Comparison of ENCODE assay signal across 28 mouse cellular contexts in the genomic region with DNA sequence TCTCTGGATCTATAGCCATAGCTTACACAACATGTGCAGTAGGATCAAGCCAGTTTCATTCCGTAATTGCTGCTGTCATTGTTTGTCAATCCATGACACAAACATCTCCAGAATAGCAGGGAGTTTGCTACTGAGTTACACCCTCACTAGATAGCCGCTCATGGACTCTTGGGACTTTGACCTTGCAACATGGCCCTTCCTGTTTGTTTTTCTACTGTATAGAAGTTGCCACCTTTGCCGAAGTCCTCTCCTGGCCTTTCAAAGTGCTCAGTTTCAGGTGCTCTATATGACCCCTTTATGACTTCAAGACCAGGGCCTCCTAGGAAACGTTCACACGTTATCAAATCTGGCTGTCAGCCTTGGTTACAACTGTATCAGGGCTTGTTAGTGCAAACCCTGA.
DNase-seq lines count a peak whose midpoint lies in the region; ATAC-seq and TF ChIP-seq lines count a peak whose summit lies in the region.
"Had no signal": no experiment of that assay in that cellular context is flagged by ENCODE, and none has a peak within 500 bp of the region (broad histone marks: within the 10 kb centered on the region; RNA-seq: fewer than 3 reads in every experiment).

No protein-coding gene starts in this region.

- DNase-seq in liver, adult 2 months (ENCODE audit: extremely low read depth, low read depth, low spot score), result peak; percentile 12
- DNase-seq in liver, embryonic 11.5 days (ENCODE audit: low spot score), result no peak
- DNase-seq in midbrain, embryonic 11.5 days (ENCODE audit: low spot score, missing footprints), result peak; percentile 84
- DNase-seq in adrenal gland, postnatal 14 days, result no peak
- DNase-seq: adrenal gland, adult 8-10 months; adrenal gland, postnatal 25 days; B cell, adult 2 months; cerebellum, adult 11 months; cerebellum, adult 18-20 months; cerebellum, adult 8-10 months; cerebellum, adult 9-11 months; cerebellum, postnatal 14 days; cerebellum, postnatal 36 days; embryo, embryonic 11 days had no signal

- H3K9ac ChIP-seq in liver, adult 2 months (ENCODE audit: low read depth, low read length), result no peak overlapping the region
- H3K9ac ChIP-seq in liver, embryonic 11.5 days (ENCODE audit: low read depth, low read length), result no peak overlapping the region
- no peak overlapping the region for H3K9ac ChIP-seq in midbrain, embryonic 11.5 days (ENCODE audit: low read length)
- H3K9ac ChIP-seq in midbrain, embryonic 13.5 days (replicated peaks), result no peak overlapping the region
- no peak overlapping the region for H3K9ac ChIP-seq in intestine, postnatal 0 days (ENCODE audit: low read depth, low read length)
- H3K9ac ChIP-seq: embryonic facial prominence, embryonic 13.5 days; embryonic facial prominence, embryonic 15.5 days; forebrain, embryonic 12.5 days had no signal

- H3K36me3 ChIP-seq in liver, adult 2 months (ENCODE audit: control insufficient read depth, insufficient read depth, low read length), result no peaks in the 10 kb centered on the region
- H3K36me3 ChIP-seq in liver, embryonic 11.5 days (ENCODE audit: control insufficient read depth, insufficient read depth, low read length), result no peaks in the 10 kb centered on the region
- no peaks in the 10 kb centered on the region for H3K36me3 ChIP-seq in midbrain, embryonic 11.5 days (ENCODE audit: control insufficient read depth, insufficient read depth, low read length)
- no peaks in the 10 kb centered on the region for H3K36me3 ChIP-seq in midbrain, embryonic 13.5 days
- no peaks in the 10 kb centered on the region for H3K36me3 ChIP-seq in intestine, postnatal 0 days (ENCODE audit: control insufficient read depth, insufficient read depth)
- H3K36me3 ChIP-seq: embryonic facial prominence, embryonic 13.5 days; embryonic facial prominence, embryonic 15.5 days; forebrain, embryonic 10.5 days; forebrain, embryonic 12.5 days; G1E had no signal

- no peak overlapping the region for H3K4me3 ChIP-seq in liver, adult 2 months (ENCODE audit: insufficient read depth, low read depth, low read length)
- H3K4me3 ChIP-seq in liver, embryonic 11.5 days (ENCODE audit: low read depth, low read length), result no peak overlapping the region
- no peak overlapping the region for H3K4me3 ChIP-seq in midbrain, embryonic 11.5 days (ENCODE audit: low read depth, low read length)
- H3K4me3 ChIP-seq in midbrain, embryonic 13.5 days (replicated peaks), result no peak overlapping the region
- no peak overlapping the region for H3K4me3 ChIP-seq in intestine, postnatal 0 days (ENCODE audit: low read depth, low read length)
- H3K4me3 ChIP-seq: embryonic facial prominence, embryonic 13.5 days; embryonic facial prominence, embryonic 15.5 days; erythroblast, embryonic 14.5 days; forebrain, embryonic 10.5 days; forebrain, embryonic 12.5 days had no signal

- H3K79me2 ChIP-seq in liver, adult 2 months (ENCODE audit: control insufficient read depth, insufficient read depth, low read length), result no peaks in the 10 kb centered on the region

- H3K4me2 ChIP-seq in liver, embryonic 11.5 days, result no peak overlapping the region
- H3K4me2 ChIP-seq in midbrain, embryonic 11.5 days, result no peak overlapping the region
- no peak overlapping the region for H3K4me2 ChIP-seq in midbrain, embryonic 13.5 days (replicated peaks)
- no peak overlapping the region for H3K4me2 ChIP-seq in intestine, postnatal 0 days (replicated peaks; ENCODE audit: low read depth)
- H3K4me2 ChIP-seq: embryonic facial prominence, embryonic 13.5 days; embryonic facial prominence, embryonic 15.5 days; forebrain, embryonic 12.5 days had no signal

- ATAC-seq in liver, embryonic 11.5 days (replicated peaks; ENCODE audit: low FRiP score), result no peak
- ATAC-seq in midbrain, embryonic 11.5 days (ENCODE audit: low FRiP score), result no peak
- no peak for ATAC-seq in midbrain, embryonic 13.5 days
- peak; percentile 83 for ATAC-seq in intestine, postnatal 0 days
- ATAC-seq: activated CD4-positive, CD25-positive, alpha-beta regulatory T cell, adult 4 months; CD4-positive, CD25-positive, alpha-beta regulatory T cell, adult 4 months; forebrain, embryonic 14.5 days; forebrain, embryonic 16.5 days; Patski had no signal

- TF ChIP-seq POLR2A in liver, adult 2 months (IDR thresholded peaks at IDR 0.05; ENCODE audit: extremely low read depth, insufficient read depth, low read length), result no peak

- no peaks in the 10 kb centered on the region for H3K4me1 ChIP-seq in liver, adult 2 months (ENCODE audit: control insufficient read depth, insufficient read depth, low read length)
- no peaks in the 10 kb centered on the region for H3K4me1 ChIP-seq in liver, embryonic 11.5 days (replicated peaks; ENCODE audit: control insufficient read depth, insufficient read depth, low read length)
- H3K4me1 ChIP-seq in midbrain, embryonic 11.5 days (ENCODE audit: control insufficient read depth, insufficient read depth, low read length), result no peaks in the 10 kb centered on the region
- H3K4me1 ChIP-seq in midbrain, embryonic 13.5 days (replicated peaks), result no peaks in the 10 kb centered on the region
- no peaks in the 10 kb centered on the region for H3K4me1 ChIP-seq in intestine, postnatal 0 days (replicated peaks; ENCODE audit: control insufficient read depth, insufficient read depth, low read length)
- H3K4me1 ChIP-seq: embryonic facial prominence, embryonic 13.5 days; embryonic facial prominence, embryonic 15.5 days; forebrain, embryonic 10.5 days; forebrain, embryonic 12.5 days had no signal

- no peaks in the 10 kb centered on the region for H3K27me3 ChIP-seq in liver, adult 2 months (ENCODE audit: control insufficient read depth, insufficient read depth, low read length)
- H3K27me3 ChIP-seq in liver, embryonic 11.5 days (replicated peaks; ENCODE audit: control insufficient read depth, insufficient read depth, low read length), result no peaks in the 10 kb centered on the region
- no peaks in the 10 kb centered on the region for H3K27me3 ChIP-seq in midbrain, embryonic 11.5 days (ENCODE audit: control insufficient read depth, insufficient read depth, low read length)
- no peaks in the 10 kb centered on the region for H3K27me3 ChIP-seq in midbrain, embryonic 13.5 days
- no peaks in the 10 kb centered on the region for H3K27me3 ChIP-seq in intestine, postnatal 0 days (replicated peaks; ENCODE audit: control insufficient read depth, insufficient read depth, low read length)
- H3K27me3 ChIP-seq: CH12.LX; embryonic facial prominence, embryonic 13.5 days; embryonic facial prominence, embryonic 15.5 days; forebrain, embryonic 12.5 days; Patski had no signal

- no peak overlapping the region for H3K27ac ChIP-seq in liver, adult 2 months (replicated peaks; ENCODE audit: insufficient read depth, low read depth, low read length)
- no peak overlapping the region for H3K27ac ChIP-seq in liver, embryonic 11.5 days (ENCODE audit: low read depth, low read length)
- no peak overlapping the region for H3K27ac ChIP-seq in midbrain, embryonic 11.5 days (ENCODE audit: low read depth, low read length)
- no peak overlapping the region for H3K27ac ChIP-seq in midbrain, embryonic 13.5 days
- H3K27ac ChIP-seq in intestine, postnatal 0 days (ENCODE audit: low read depth, low read length), result no peak overlapping the region
- H3K27ac ChIP-seq: embryonic facial prominence, embryonic 13.5 days; embryonic facial prominence, embryonic 15.5 days; forebrain, embryonic 10.5 days; forebrain, embryonic 12.5 days had no signal

- TF ChIP-seq CTCF in liver, adult 2 months (IDR thresholded peaks at IDR 0.05; ENCODE audit: low read depth, low read length), result no peak
- TF ChIP-seq CTCF in intestine, postnatal 0 days (IDR thresholded peaks at IDR 0.05; ENCODE audit: low read depth), result no peak

- H3K9me3 ChIP-seq in liver, embryonic 11.5 days (ENCODE audit: control insufficient read depth, low read length), result no peaks in the 10 kb centered on the region
- H3K9me3 ChIP-seq in midbrain, embryonic 11.5 days (ENCODE audit: control insufficient read depth, low read length), result no peaks in the 10 kb centered on the region
- H3K9me3 ChIP-seq in midbrain, embryonic 13.5 days, result no peaks in the 10 kb centered on the region
- H3K9me3 ChIP-seq in intestine, postnatal 0 days (ENCODE audit: control insufficient read depth), result no peaks in the 10 kb centered on the region
- H3K9me3 ChIP-seq: embryonic facial prominence, embryonic 13.5 days; embryonic facial prominence, embryonic 15.5 days; forebrain, embryonic 10.5 days; forebrain, embryonic 12.5 days had no signal

- 41% methylated on average over 5 of the region's 5 CpGs for WGBS in liver, adult 2 months
- WGBS in liver, embryonic 11.5 days, result 74% methylated on average over 5 of the region's 5 CpGs
- 87% methylated on average over 5 of the region's 5 CpGs for WGBS in midbrain, embryonic 11.5 days
- WGBS in midbrain, embryonic 13.5 days, result 84% methylated on average over 5 of the region's 5 CpGs
- WGBS in intestine, postnatal 0 days, result 43% methylated on average over 5 of the region's 5 CpGs

Comparison
In these comparisons a context has a peak if more than half of its experiments do, and no peak if none do; other contexts are left out.
1. DNase-seq: peak in liver, adult 2 months (single experiment) and midbrain, embryonic 11.5 days (single experiment); none in liver, embryonic 11.5 days (single experiment) and adrenal gland, postnatal 14 days (single experiment).